Mouse (Mus musculus): ENCODE results near the gene Urb2.
"Not testable (repeated sequence)": the region's sequence is repeated elsewhere in the genome, so short reads cannot be mapped to it uniquely, and the experiment has no call there.

The Urb2 gene

GRCm38 (mm10) chr8:124014751-124015150, 6.6 kb upstream of the Urb2 start:
- no peak for DNase-seq (ENCODE audit: low spot score)

- no peak for DNase-seq (ENCODE audit: low spot score)
Measured at GRCm38 (mm10) chr8:124019782-124020181, 1.5 kb upstream of the Urb2 start.

- no peak for DNase-seq (ENCODE audit: low spot score)
Measured at GRCm38 (mm10) chr8:124020439-124021236, 670 bp upstream of the Urb2 start.

- DNase-seq (ENCODE audit: low spot score) = not testable (repeated sequence)
Measured at GRCm38 (mm10) chr8:124026265-124026664, 5.0 kb downstream of the Urb2 start.

GRCm38 (mm10) chr8:124027831-124028230, 6.5 kb downstream of the Urb2 start:
- no peak for DNase-seq (ENCODE audit: low spot score)

GRCm38 (mm10) chr8:124033400-124033799, 12.1 kb downstream of the Urb2 start:
- no peak for DNase-seq (ENCODE audit: low spot score)

GRCm38 (mm10) chr8:124038121-124038520, 16.8 kb downstream of the Urb2 start:
- no peak for DNase-seq (ENCODE audit: low spot score)

- DNase-seq (ENCODE audit: low spot score) = no peak
Measured at GRCm38 (mm10) chr8:124039351-124039750, 18.0 kb downstream of the Urb2 start.

- DNase-seq (ENCODE audit: low spot score) = no peak
Measured at GRCm38 (mm10) chr8:124042201-124042600, 20.9 kb downstream of the Urb2 start.

GRCm38 (mm10) chr8:124044421-124044820, 23.1 kb downstream of the Urb2 start:
- DNase-seq (ENCODE audit: low spot score) = no peak

GRCm38 (mm10) chr8:124044931-124045330, 23.6 kb downstream of the Urb2 start:
- DNase-seq (ENCODE audit: low spot score) = no peak

- DNase-seq (ENCODE audit: low spot score) = no peak
Measured at GRCm38 (mm10) chr8:124045856-124046255, 24.5 kb downstream of the Urb2 start.

GRCm38 (mm10) chr8:124052110-124052509, 30.8 kb downstream of the Urb2 start:
- peak; percentile 42 for DNase-seq (ENCODE audit: low spot score)

- DNase-seq (ENCODE audit: low spot score) = no peak
Measured at GRCm38 (mm10) chr8:124052568-124052967, 31.3 kb downstream of the Urb2 start.

GRCm38 (mm10) chr8:124056832-124057655, 35.7 kb downstream of the Urb2 start:
- no peak for DNase-seq (ENCODE audit: low spot score)

GRCm38 (mm10) chr8:124066325-124067058, 45.2 kb downstream of the Urb2 start:
- no peak for DNase-seq (ENCODE audit: low spot score)

GRCm38 (mm10) chr8:124067059-124067750, 45.9 kb downstream of the Urb2 start:
- DNase-seq (ENCODE audit: low spot score) = no peak

- no peak for DNase-seq (ENCODE audit: low spot score)
Measured at GRCm38 (mm10) chr8:124070363-124071324, 49.3 kb downstream of the Urb2 start.

- DNase-seq (ENCODE audit: low spot score) = no peak
Measured at GRCm38 (mm10) chr8:124075977-124076376, 54.7 kb downstream of the Urb2 start.

- DNase-seq (ENCODE audit: low spot score) = no peak
Measured at GRCm38 (mm10) chr8:124076416-124076815, 55.1 kb downstream of the Urb2 start.

- DNase-seq (ENCODE audit: low spot score) = no peak
Measured at GRCm38 (mm10) chr8:124077377-124077776, 56.1 kb downstream of the Urb2 start.
